Mouse (Mus musculus): Measurements from ENCODE around the gene Ola1. TPM values are rescaled to one million over a fixed set of nuclear protein-coding genes. Genes with fewer than 3 reads are reported as not detected.

Ola1 gene
- polyA plus RNA-seq (2015; fragmentation: Nextera tagmentation; extraction: Ambion mirVana): 81.6 and 85.6 TPM in 2 replicates

GRCm38 (mm10) chr2:73218913-73219312 is at the start of gene Ola1:
Gene Ola1 (minus strand): TSS chr2:73218924.

Other genes with a start within 250 kb of the Ola1 start
- 23.7 and 24.2 TPM in 2 replicates for gene Sp3, start 238.5 kb downstream of the Ola1 start, polyA plus RNA-seq (2015; fragmentation: Nextera tagmentation; extraction: Ambion mirVana)
- gene Gm11084, start 232.2 kb downstream of the Ola1 start, polyA plus RNA-seq (2015; fragmentation: Nextera tagmentation; extraction: Ambion mirVana): not detected in 2 replicates
- gene Sp9, start 53.0 kb upstream of the Ola1 start, polyA plus RNA-seq (2015; fragmentation: Nextera tagmentation; extraction: Ambion mirVana): 0.03 TPM in 1 of 2 replicates, not detected in the other
- gene Scrn3, start 93.7 kb upstream of the Ola1 start, polyA plus RNA-seq (2015; fragmentation: Nextera tagmentation; extraction: Ambion mirVana): 12.9 and 15.0 TPM in 2 replicates
- gene Cir1, start 93.8 kb upstream of the Ola1 start, polyA plus RNA-seq (2015; fragmentation: Nextera tagmentation; extraction: Ambion mirVana): 21.1 and 24.6 TPM in 2 replicates
- gene Gpr155, start 167.6 kb upstream of the Ola1 start, polyA plus RNA-seq (2015; fragmentation: Nextera tagmentation; extraction: Ambion mirVana): 8.0 and 8.3 TPM in 2 replicates